Mouse (Mus musculus) MEL (cell line): ENCODE results near the gene Sec23b. TPM values are rescaled to one million over a fixed set of nuclear protein-coding genes. Genes with fewer than 3 reads are reported as not detected.
A peak's percentile ranks its signal among the peaks of the same experiment; 100 is the strongest.

Experiments used
- DNase-seq: peaks from one replicate; pipeline ENCODE4 v3.0.0; 2011; ENCODE audit warnings: low read depth, low spot score
- H3K27ac ChIP-seq: 2 replicates; pipeline ENCODE4 v1.5.1; 2012; ENCODE audit warnings: low read depth, mild to moderate bottlenecking, control low read depth, low read length, moderate library complexity; ENCODE audit not compliant: control insufficient read depth
- H3K27me3 ChIP-seq, 2 experiments: fragments of 150-350 bp in 1 of 2; sonication (generic) in 1 of 2; 2 replicates each; pipeline ENCODE4 v1.6.1; 2012; ENCODE audit warnings: low read length in 2 of 2, mild to moderate bottlenecking in 2 of 2, improper control_type of control experiment in 1 of 2, moderate library complexity in 1 of 2; ENCODE audit not compliant: insufficient read depth in 2 of 2, control insufficient read depth in 1 of 2
- H3K36me3 ChIP-seq, 2 experiments: 2 replicates each; pipeline ENCODE4 v1.6.1; 2012 to 2014; ENCODE audit warnings: low read length in 2 of 2, improper control_type of control experiment in 1 of 2, inconsistent platforms in 1 of 2, mild to moderate bottlenecking in 1 of 2; ENCODE audit not compliant: insufficient read depth in 2 of 2, control insufficient read depth in 1 of 2
- H3K4me1 ChIP-seq, 2 experiments: fragments of 150-350 bp in 1 of 2; sonication (generic) in 1 of 2; 2 replicates each; pipeline ENCODE4 v1.6.1; 2012; ENCODE audit warnings: low read length in 2 of 2, improper control_type of control experiment in 1 of 2, mild to moderate bottlenecking in 1 of 2; ENCODE audit not compliant: insufficient read depth in 2 of 2, control insufficient read depth in 1 of 2
- H3K4me3 ChIP-seq, 2 experiments: fragments of 150-350 bp in 1 of 2; sonication (generic) in 1 of 2; 2 replicates each; pipeline ENCODE4 v1.5.1; 2012; ENCODE audit warnings: low read depth in 2 of 2, low read length in 2 of 2, mild to moderate bottlenecking in 2 of 2, moderate library complexity in 2 of 2, control low read depth in 1 of 2, improper control_type of control experiment in 1 of 2; ENCODE audit not compliant: control insufficient read depth in 1 of 2, insufficient read depth in 1 of 2
- H3K79me2 ChIP-seq: 2 replicates; pipeline ENCODE4 v1.6.1; 2012; ENCODE audit warnings: mild to moderate bottlenecking, low read length, moderate library complexity; ENCODE audit not compliant: control insufficient read depth, poor library complexity, insufficient read depth
- H3K9ac ChIP-seq: 2 replicates; pipeline ENCODE4 v1.6.1; 2012; ENCODE audit warnings: low read depth, mild to moderate bottlenecking, control low read depth, low read length, moderate library complexity; ENCODE audit not compliant: control insufficient read depth, poor library complexity, severe bottlenecking
- H3K9me3 ChIP-seq: fragments of 150-350 bp; sonication (generic); replicated peaks from 2 replicates; pipeline ENCODE4 v1.6.1; 2012; ENCODE audit warnings: mild to moderate bottlenecking, low read length, improper control_type of control experiment, moderate library complexity; ENCODE audit not compliant: insufficient read depth
- BHLHE40 ChIP-seq: IDR thresholded peaks from 2 replicates; pipeline ENCODE4 v1.6.1; 2012; ENCODE audit warnings: low read depth, mild to moderate bottlenecking, inconsistent platforms, low read length, improper control_type of control experiment, borderline replicate concordance
- CTCF ChIP-seq, 3 experiments: IDR thresholded peaks in 2 of 3; conservative IDR thresholded peaks in 1 of 3; 2 replicates each; pipeline ENCODE4 v1.5.1; 2011 to 2012; ENCODE audit warnings: low read length in 3 of 3, low read depth in 2 of 3, mild to moderate bottlenecking in 2 of 3, improper control_type of control experiment in 1 of 3, inconsistent platforms in 1 of 3, mixed read lengths in 1 of 3, moderate library complexity in 1 of 3; ENCODE audit not compliant: control insufficient read depth in 1 of 3, insufficient read depth in 1 of 3, poor library complexity in 1 of 3, severe bottlenecking in 1 of 3
- E2F4 ChIP-seq: IDR thresholded peaks from 2 replicates; pipeline ENCODE4 v1.6.1; 2011; ENCODE audit warnings: low read depth, low read length, improper control_type of control experiment, borderline replicate concordance
- ELF1 ChIP-seq: IDR thresholded peaks from 2 replicates; pipeline ENCODE4 v1.6.1; 2014; ENCODE audit warnings: low read depth, mild to moderate bottlenecking, inconsistent platforms, low read length, improper control_type of control experiment, moderate library complexity
- EP300 ChIP-seq, 2 experiments: IDR thresholded peaks; 2 replicates each; pipeline ENCODE4 v1.6.1; 2011; ENCODE audit warnings: improper control_type of control experiment in 2 of 2, low read length in 2 of 2, low read depth in 1 of 2, mild to moderate bottlenecking in 1 of 2
- GABPA ChIP-seq: IDR thresholded peaks from 2 replicates; pipeline ENCODE4 v1.6.1; 2012; ENCODE audit warnings: low read depth, mild to moderate bottlenecking, inconsistent platforms, low read length, improper control_type of control experiment, moderate library complexity
- MYB ChIP-seq: IDR thresholded peaks from 2 replicates; pipeline ENCODE4 v1.6.1; 2011; ENCODE audit warnings: mild to moderate bottlenecking, low read depth, low read length, improper control_type of control experiment
- MYC ChIP-seq: IDR thresholded peaks from 2 replicates; pipeline ENCODE4 v1.6.1; 2011; ENCODE audit warnings: low read depth, mild to moderate bottlenecking, low read length, improper control_type of control experiment, moderate library complexity
- NRF1 ChIP-seq: IDR thresholded peaks from 2 replicates; pipeline ENCODE4 v1.6.1; 2014; ENCODE audit warnings: low read depth, mild to moderate bottlenecking, inconsistent platforms, low read length, improper control_type of control experiment, moderate library complexity; ENCODE audit not compliant: poor library complexity, insufficient read depth, severe bottlenecking
- POLR2A ChIP-seq, 2 experiments: IDR thresholded peaks; 2 replicates each; pipeline ENCODE4 v1.6.1; 2011 to 2012; ENCODE audit warnings: low read length in 2 of 2, mild to moderate bottlenecking in 2 of 2, control low read depth in 1 of 2, improper control_type of control experiment in 1 of 2, low read depth in 1 of 2, moderate library complexity in 1 of 2; ENCODE audit not compliant: control insufficient read depth in 1 of 2, insufficient read depth in 1 of 2, poor library complexity in 1 of 2
- POLR2AphosphoS2 ChIP-seq: IDR thresholded peaks from 2 replicates; pipeline ENCODE4 v1.6.1; 2011; ENCODE audit warnings: low read length, improper control_type of control experiment
- RCOR1 ChIP-seq: IDR thresholded peaks from 2 replicates; pipeline ENCODE4 v1.6.1; 2012; ENCODE audit warnings: low read depth, mild to moderate bottlenecking, inconsistent platforms, low read length, improper control_type of control experiment
- SIN3A ChIP-seq: IDR thresholded peaks from 2 replicates; pipeline ENCODE4 v1.6.1; 2012; ENCODE audit warnings: low read length, improper control_type of control experiment, inconsistent platforms
- SMC3 ChIP-seq: IDR thresholded peaks from 2 replicates; pipeline ENCODE4 v1.6.1; 2011; ENCODE audit warnings: low read depth, low read length, improper control_type of control experiment
- TCF12 ChIP-seq: IDR thresholded peaks from 2 replicates; pipeline ENCODE4 v1.6.1; 2014; ENCODE audit warnings: low read depth, mild to moderate bottlenecking, inconsistent platforms, low read length, improper control_type of control experiment, moderate library complexity
- UBTF ChIP-seq: IDR thresholded peaks from 2 replicates; pipeline ENCODE4 v1.6.1; 2012; ENCODE audit warnings: low read depth, mild to moderate bottlenecking, inconsistent platforms, low read length, improper control_type of control experiment, moderate library complexity, borderline replicate concordance; ENCODE audit not compliant: insufficient read depth
- ZC3H11A ChIP-seq: IDR thresholded peaks from 2 replicates; pipeline ENCODE4 v1.6.1; 2012; ENCODE audit warnings: low read depth, mild to moderate bottlenecking, inconsistent platforms, low read length, improper control_type of control experiment
- polyA plus RNA-seq, 2 experiments: library from polyadenylated mRNA; stranded (reverse) in 1 of 2; unstranded in 1 of 2; fragments of >175 nt in 1 of 2; fragments of >200 nt in 1 of 2; gene quantifications; 2 replicates each; pipeline versions ENCODE4 v1.2.1 to v1.2.4; 2012; ENCODE audit warnings: low replicate concordance in 2 of 2, low read depth in 1 of 2; ENCODE audit not compliant: insufficient read length in 2 of 2, insufficient read depth in 1 of 2, missing spikeins in 1 of 2
- total RNA-seq: library from RNA; depleted of rRNA; stranded (reverse); fragments of 300-350 nt; gene quantifications from 2 replicates; pipeline ENCODE4 v1.2.3, GENCODE M21; 2012; rRNA removed

The Sec23b gene
- total and polyA plus RNA-seq, 3 experiments = 78.7 to 89.8 TPM; not detected in 1

GRCm38 (mm10) chr2:144637671-144638395, 81.8 kb downstream of the Sec23b start (continued):
- TF ChIP-seq UBTF (no peak), ZC3H11A (no peak)

GRCm38 (mm10) chr2:144638719-144639118, 82.7 kb downstream of the Sec23b start:
- no peak overlapping the region for H3K4me3 ChIP-seq
- TF ChIP-seq SMC3 = peak; percentile 22; the same call in 1 of the 2 replicates
- no peak for TF ChIP-seq E2F4
- TF ChIP-seq CTCF (IDR thresholded peaks at IDR 0.05 in 2 of 3, conservative IDR thresholded peaks at IDR 0.05 in 1 of 3; ENCODE audit: control insufficient read depth in 1 of 3, insufficient read depth in 1 of 3, low read depth in 2 of 3, low read length in 3 of 3, poor library complexity in 1 of 3, severe bottlenecking in 1 of 3) = peak in 1 of 3 experiments; percentile 28; a peak in 3 of 6 replicates
- no peak for TF ChIP-seq MYC
- no peak for TF ChIP-seq POLR2AphosphoS2
- TF ChIP-seq, all 39 proteins: peak for 2
- Histone ChIP-seq H3K79me2 (no peaks in the 10 kb centered on the region), H3K9me3 (no peaks in the 10 kb centered on the region), H3K27ac (no peak overlapping the region), H3K36me3 (peaks cover 0 to 3% of the 10 kb centered on the region in 2 experiments; a peak in 2 of 4 replicates), H3K27me3 (no peaks in the 10 kb centered on the region), H3K4me1 (peaks cover 0 to 2% of the 10 kb centered on the region in 2 experiments; a peak in 1 of 4 replicates), H3K9ac (no peak overlapping the region)
- DNase-seq = no peak

GRCm38 (mm10) chr2:144640101-144640500, 84.1 kb downstream of the Sec23b start:
- no peak overlapping the region for H3K4me3 ChIP-seq
- no peaks in the 10 kb centered on the region for H3K27me3 ChIP-seq
- no peaks in the 10 kb centered on the region for H3K79me2 ChIP-seq
- H3K4me1 ChIP-seq = peaks cover 0 to 2% of the 10 kb centered on the region in 2 experiments; a peak in 1 of 4 replicates
- no peak overlapping the region for H3K27ac ChIP-seq
- no peak for TF ChIP-seq E2F4
- no peak for TF ChIP-seq NRF1
- no peak for TF ChIP-seq RCOR1
- TF ChIP-seq POLR2AphosphoS2 = no peak
- TF ChIP-seq ELF1 = no peak
- TF ChIP-seq BHLHE40 = no peak
- TF ChIP-seq SIN3A = no peak
- TF ChIP-seq GABPA = no peak
- no peak for TF ChIP-seq EP300 (IDR thresholded peaks at IDR 0.05; ENCODE audit: low read depth in 1 of 2, low read length in 2 of 2)
- no peak for TF ChIP-seq POLR2A (IDR thresholded peaks at IDR 0.05; ENCODE audit: control insufficient read depth in 1 of 2, insufficient read depth in 1 of 2, low read depth in 1 of 2, low read length in 2 of 2, poor library complexity in 1 of 2)
- no peak for TF ChIP-seq CTCF (IDR thresholded peaks at IDR 0.05 in 2 of 3, conservative IDR thresholded peaks at IDR 0.05 in 1 of 3; ENCODE audit: control insufficient read depth in 1 of 3, insufficient read depth in 1 of 3, low read depth in 2 of 3, low read length in 3 of 3, poor library complexity in 1 of 3, severe bottlenecking in 1 of 3)
- TF ChIP-seq MYB = no peak
- TF ChIP-seq TCF12 = no peak
- H3K9me3 ChIP-seq = no peaks in the 10 kb centered on the region
- no peak for DNase-seq
- H3K36me3 ChIP-seq = peaks cover 0 to 3% of the 10 kb centered on the region in 2 experiments; a peak in 2 of 4 replicates
- H3K9ac ChIP-seq = no peak overlapping the region

Other genes with a start within 250 kb of the Sec23b start
- not detected in 2 replicates for gene Ovol2, start 224.1 kb upstream of the Sec23b start, total RNA-seq
- gene Ovol2, start 224.1 kb upstream of the Sec23b start, polyA plus RNA-seq = not detected
- 24.6 and 25.9 TPM in 2 replicates for gene Kat14, start 187.2 kb upstream of the Sec23b start, total RNA-seq
- 10 to 100 TPM in 1 of 2 experiments, not detected in 1; 52.9 TPM for gene Kat14, start 187.2 kb upstream of the Sec23b start, polyA plus RNA-seq
- not detected in 2 replicates for gene Pet117, start 187.2 kb upstream of the Sec23b start, total RNA-seq
- gene Pet117, start 187.2 kb upstream of the Sec23b start, polyA plus RNA-seq = not detected
- 0.03 and 0.08 TPM in 2 replicates for gene Dzank1, start 28.8 kb upstream of the Sec23b start, total RNA-seq
- gene Dzank1, start 28.8 kb upstream of the Sec23b start, polyA plus RNA-seq = under 1 TPM in 1 of 2 experiments, not detected in 1; 0.35 TPM
- gene Polr3f, start 28.5 kb upstream of the Sec23b start, total RNA-seq = 23.6 and 27.3 TPM in 2 replicates
- 10 to 100 TPM in 1 of 2 experiments, not detected in 1; 17.9 TPM for gene Polr3f, start 28.5 kb upstream of the Sec23b start, polyA plus RNA-seq
- 0.07 and 0.08 TPM in 2 replicates for gene Rbbp9, start 5.4 kb upstream of the Sec23b start, total RNA-seq
- gene Rbbp9, start 5.4 kb upstream of the Sec23b start, polyA plus RNA-seq = under 1 TPM in 1 of 2 experiments, not detected in 1; 0.15 TPM
- 24.6 and 28.6 TPM in 2 replicates for gene Smim26, start 37.8 kb downstream of the Sec23b start, total RNA-seq
- 10 to 100 TPM in 1 of 2 experiments, not detected in 1; 16.4 TPM for gene Smim26, start 37.8 kb downstream of the Sec23b start, polyA plus RNA-seq
- gene Dtd1, start 43.7 kb downstream of the Sec23b start, total RNA-seq = 28.8 and 32.5 TPM in 2 replicates
- gene Dtd1, start 43.7 kb downstream of the Sec23b start, polyA plus RNA-seq = 10 to 100 TPM in 1 of 2 experiments, not detected in 1; 36.0 TPM